22 mouse cellular contexts compared by ENCODE assay signal in genomic region chr3:37753148-37753547, GRCm38 (mm10). TPM values are rescaled to one million over a fixed set of nuclear protein-coding genes. Genes with fewer than 3 reads are reported as not detected.
DNase-seq lines count a peak whose midpoint lies in the region; ATAC-seq and TF ChIP-seq lines count a peak whose summit lies in the region.
"Had no signal": no experiment of that assay in that cellular context is flagged by ENCODE, and none has a peak within 500 bp of the region (broad histone marks: within the 10 kb centered on the region; RNA-seq: fewer than 3 reads in every experiment).

No protein-coding gene starts in this region.

- H3K27ac ChIP-seq in heart, adult 2 months: peak overlapping the region; percentile 57
- 0 out of 2 replicates have a peak overlapping the region, but pooled peaks have one; percentile 30 for H3K27ac ChIP-seq in small intestine, adult 2 months (ENCODE audit: insufficient read depth, low read depth, low read length)
- no peak overlapping the region for H3K27ac ChIP-seq in liver, embryonic 12.5 days
- H3K27ac ChIP-seq: embryonic facial prominence, embryonic 15.5 days; forebrain, embryonic 15.5 days; hindbrain, embryonic 12.5 days; intestine, embryonic 15.5 days had no signal

- intact Hi-C loops in heart, adult 2 months (cut with DNase I): loop anchor here (5.0 kb wide), 1 partner anchor 46 kb away; no protein-coding TSS in a partner anchor
- intact Hi-C loops in heart, postnatal 25 days (cut with DNase I): loop anchor here (5.0 kb wide), 1 partner anchor 46 kb away; no protein-coding TSS in a partner anchor

- peak; percentile 64; the same call in 1 of the 2 replicates for TF ChIP-seq EP300 in heart, adult 2 months (IDR thresholded peaks at IDR 0.05; ENCODE audit: insufficient read depth, low read depth, low read length)

- H3K27me3 ChIP-seq in heart, adult 2 months (ENCODE audit: control insufficient read depth, insufficient read depth, low read length): no peaks in the 10 kb centered on the region
- H3K27me3 ChIP-seq in small intestine, adult 2 months (ENCODE audit: control insufficient read depth, insufficient read depth, low read length): no peaks in the 10 kb centered on the region
- no peaks in the 10 kb centered on the region for H3K27me3 ChIP-seq in liver, embryonic 12.5 days (replicated peaks)
- H3K27me3 ChIP-seq: embryonic facial prominence, embryonic 15.5 days; forebrain, embryonic 15.5 days; heart, embryonic 12.5 days; hindbrain, embryonic 12.5 days; intestine, embryonic 15.5 days had no signal

- H3K36me3 ChIP-seq in heart, adult 2 months (ENCODE audit: control insufficient read depth, insufficient read depth, low read length): no peaks in the 10 kb centered on the region; the same call in 1 of the 2 replicates
- H3K36me3 ChIP-seq in small intestine, adult 2 months (ENCODE audit: control insufficient read depth, insufficient read depth, low read length): no peaks in the 10 kb centered on the region
- no peaks in the 10 kb centered on the region for H3K36me3 ChIP-seq in liver, embryonic 12.5 days
- H3K36me3 ChIP-seq: embryonic facial prominence, embryonic 15.5 days; forebrain, embryonic 15.5 days; heart, embryonic 12.5 days; hindbrain, embryonic 12.5 days; intestine, embryonic 15.5 days had no signal

- no peak overlapping the region for H3K9ac ChIP-seq in heart, adult 2 months (ENCODE audit: low read depth, low read length)
- no peak overlapping the region for H3K9ac ChIP-seq in liver, embryonic 12.5 days
- H3K9ac ChIP-seq: embryonic facial prominence, embryonic 15.5 days; forebrain, embryonic 15.5 days; heart, embryonic 12.5 days; hindbrain, embryonic 12.5 days; intestine, embryonic 15.5 days had no signal

- DNase-seq in heart, adult 2 months: no peak
- no peak for DNase-seq in heart, postnatal 25 days (ENCODE audit: low spot score)
- DNase-seq in gonadal fat pad, adult 2 months (ENCODE audit: low read depth): peak; percentile 41
- DNase-seq in left cerebral cortex, adult 18-20 months (ENCODE audit: low spot score in 2 of 2): no peak
- DNase-seq in embryo, embryonic 9.5 days (ENCODE audit: extremely low spot score): no peak
- DNase-seq: adrenal gland, postnatal 14 days; cerebellum, adult 2 months; cerebellum, postnatal 10 days; gastrocnemius, postnatal 14 days; heart, postnatal 36 days; kidney, adult 18-20 months had no signal

- H3K4me3 ChIP-seq in heart, adult 2 months: no peak overlapping the region
- no peak overlapping the region for H3K4me3 ChIP-seq in small intestine, adult 2 months (ENCODE audit: low read depth, low read length)
- no peak overlapping the region for H3K4me3 ChIP-seq in liver, embryonic 12.5 days
- H3K4me3 ChIP-seq: embryonic facial prominence, embryonic 15.5 days; erythroblast, embryonic 14.5 days; forebrain, embryonic 15.5 days; heart, embryonic 12.5 days; hindbrain, embryonic 12.5 days; intestine, embryonic 15.5 days had no signal

- TF ChIP-seq CTCF in heart, adult 2 months (IDR thresholded peaks at IDR 0.05): no peak
- no peak for TF ChIP-seq CTCF in small intestine, adult 2 months (IDR thresholded peaks at IDR 0.05; ENCODE audit: extremely low read depth, insufficient read length, insufficient replicate concordance, low read depth, low read length)

- peak; percentile 74 for ATAC-seq in CD4-positive, CD25-positive, alpha-beta regulatory T cell, adult 4 months
- ATAC-seq in liver, embryonic 12.5 days: no peak
- ATAC-seq: forebrain, embryonic 15.5 days; hindbrain, embryonic 16.5 days; intestine, embryonic 15.5 days had no signal

- H3K9me3 ChIP-seq in liver, embryonic 12.5 days (replicated peaks): no peaks in the 10 kb centered on the region
- H3K9me3 ChIP-seq: embryonic facial prominence, embryonic 15.5 days; forebrain, embryonic 15.5 days; heart, embryonic 12.5 days; hindbrain, embryonic 12.5 days; intestine, embryonic 15.5 days had no signal

- H3K4me2 ChIP-seq in liver, embryonic 12.5 days: no peak overlapping the region
- H3K4me2 ChIP-seq: embryonic facial prominence, embryonic 15.5 days; forebrain, embryonic 15.5 days; heart, embryonic 12.5 days; hindbrain, embryonic 12.5 days; intestine, embryonic 15.5 days had no signal

- peaks cover 11% of the 10 kb centered on the region for H3K4me1 ChIP-seq in heart, adult 2 months (ENCODE audit: control insufficient read depth, insufficient read depth, low read length)
- H3K4me1 ChIP-seq in small intestine, adult 2 months (ENCODE audit: control insufficient read depth, insufficient read depth, insufficient read length, low read length): peaks cover 13% of the 10 kb centered on the region
- H3K4me1 ChIP-seq in liver, embryonic 12.5 days: peaks cover 33% of the 10 kb centered on the region

- no peak for TF ChIP-seq POLR2A in heart, adult 2 months (IDR thresholded peaks at IDR 0.05; ENCODE audit: insufficient read depth, low read depth, low read length)
- no peak for TF ChIP-seq POLR2A in small intestine, adult 2 months (IDR thresholded peaks at IDR 0.05; ENCODE audit: low read depth, low read length)

- H3K79me2 ChIP-seq in heart, adult 2 months (replicated peaks; ENCODE audit: control insufficient read depth, insufficient read depth, low read length): no peaks in the 10 kb centered on the region

- WGBS in heart, adult 2 months: 59% methylated on average over 3 of the region's 3 CpGs
- WGBS in small intestine, adult 2 months: 73% methylated on average over 3 of the region's 3 CpGs
- 70% methylated on average over 3 of the region's 3 CpGs for WGBS in liver, embryonic 12.5 days (ENCODE audit: insufficient replicate concordance)

RNA-seq across cellular contexts. Expression of gene Gm5148, which starts 28.9 kb away (rescaled TPM):
- total RNA-seq in heart, adult 2 months (2021): under 1 TPM in 1 of 2 experiments, not detected in 1; 0.25 TPM
- polyA plus RNA-seq in heart, adult 2 months (2012; rRNA removed): 0.44 and 0.57 TPM in 2 replicates
- total RNA-seq in heart, postnatal 25 days (2021): not detected
- 1 to 10 TPM; 1.9 to 3.1 TPM for polyA plus RNA-seq in CD4-positive, CD25-positive, alpha-beta regulatory T cell, adult 4 months (2017; shearing (Covaris generic))
- 16.5 and 17.2 TPM in 2 replicates for polyA plus RNA-seq in gonadal fat pad, adult 2 months (2012; rRNA removed)
- polyA plus RNA-seq in small intestine, adult 2 months (2012; rRNA removed): 0.86 and 1.7 TPM in 2 replicates
- polyA plus RNA-seq in liver, embryonic 12.5 days (2016; fragmentation: Nextera tagmentation; extraction: Ambion mirVana): 2.7 and 3.1 TPM in 2 replicates
- 1 to 10 TPM; 3.2 to 3.9 TPM for total RNA-seq in left cerebral cortex, adult 18-20 months (2021)
- total RNA-seq: adrenal gland, postnatal 14 days; heart, adult 8-10 months had no signal
